Mouse (Mus musculus) heart, adult 8-10 months (tissue): ENCODE measurements around the gene Qars. TPM values are rescaled to one million over a fixed set of nuclear protein-coding genes. Genes with fewer than 3 reads are reported as not detected.

Experiments
- DNase-seq: peaks from one replicate; pipeline ENCODE4 v3.0.0; 2022; ENCODE audit warnings: low spot score
- total RNA-seq, 4 experiments: library from RNA; stranded (reverse); gene quantifications; 2 replicates each; pipeline ENCODE4 v1.2.4; 2022

The Qars gene
- 10 to 100 TPM; 76.7 to 84.2 (median 80.1) TPM for total RNA-seq

- DNase-seq: peak; percentile 96
These were observed at the start of gene Qars for GRCm38 (mm10) chr9:108507619-108508434. Qars (plus strand) TSS chr9:108507706.

- DNase-seq: no peak
These were observed 47.6 kb upstream of the Qars start for GRCm38 (mm10) chr9:108459939-108460318.

GRCm38 (mm10) chr9:108460319-108461178 lies 47.0 kb upstream of the Qars start, which contains the start of gene Ccdc71:
Ccdc71 (plus strand) TSS chr9:108460527.
- DNase-seq: peak; percentile 86

- DNase-seq: no peak
These were observed 46.3 kb upstream of the Qars start, which contains the start of gene Klhdc8b for GRCm38 (mm10) chr9:108461181-108461631. Klhdc8b (minus strand) TSS chr9:108461581.

- no peak for DNase-seq
These were observed 45.8 kb upstream of the Qars start for GRCm38 (mm10) chr9:108461675-108462074.

- DNase-seq: peak; percentile 52
These were observed 45.3 kb upstream of the Qars start for GRCm38 (mm10) chr9:108462192-108462591.

GRCm38 (mm10) chr9:108463713-108464112 lies 43.8 kb upstream of the Qars start:
- DNase-seq: no peak

- DNase-seq: no peak
These were observed 41.3 kb upstream of the Qars start for GRCm38 (mm10) chr9:108466219-108466618.

- no peak for DNase-seq
These were observed 38.1 kb upstream of the Qars start for GRCm38 (mm10) chr9:108469430-108469829.

- no peak for DNase-seq
These were observed 37.7 kb upstream of the Qars start for GRCm38 (mm10) chr9:108469845-108470244.

GRCm38 (mm10) chr9:108474528-108474927 lies 33.0 kb upstream of the Qars start:
- no peak for DNase-seq

GRCm38 (mm10) chr9:108478638-108479156 lies 28.8 kb upstream of the Qars start:
- peak; percentile 93 for DNase-seq

GRCm38 (mm10) chr9:108479241-108479640 lies 28.3 kb upstream of the Qars start:
- DNase-seq: no peak

- DNase-seq: peak; percentile 95
These were observed 27.7 kb upstream of the Qars start, which contains the start of gene Lamb2 for GRCm38 (mm10) chr9:108479721-108480351. Lamb2 (plus strand) TSS chr9:108479736.

GRCm38 (mm10) chr9:108480813-108481519 lies 26.5 kb upstream of the Qars start:
- no peak for DNase-seq

GRCm38 (mm10) chr9:108481520-108482210 lies 25.8 kb upstream of the Qars start:
- DNase-seq: no peak

GRCm38 (mm10) chr9:108483051-108483790 lies 24.3 kb upstream of the Qars start:
- no peak for DNase-seq

GRCm38 (mm10) chr9:108484021-108484420 lies 23.5 kb upstream of the Qars start:
- no peak for DNase-seq

GRCm38 (mm10) chr9:108485301-108485875 lies 22.1 kb upstream of the Qars start:
- DNase-seq: no peak
